Comparison of ENCODE assay signal across 7 mouse cellular contexts in genomic region chr8:123654763-123655162, GRCm38 (mm10). TPM values are rescaled to one million over a fixed set of nuclear protein-coding genes. Genes with fewer than 3 reads are reported as not detected.
DNase-seq lines count a peak whose midpoint lies in the region; ATAC-seq and TF ChIP-seq lines count a peak whose summit lies in the region.

No protein-coding gene starts in this region.

- H3K27me3 ChIP-seq in liver, adult 2 months (ENCODE audit: control insufficient read depth, insufficient read depth, low read length) = no peaks in the 10 kb centered on the region
- H3K27me3 ChIP-seq in forebrain, embryonic 16.5 days (replicated peaks; ENCODE audit: control insufficient read depth, insufficient read depth, low read length) = no peaks in the 10 kb centered on the region
- H3K27me3 ChIP-seq in liver, embryonic 15.5 days = peaks cover 61% of the 10 kb centered on the region
- no peaks in the 10 kb centered on the region for H3K27me3 ChIP-seq in stomach, postnatal 0 days (ENCODE audit: control insufficient read depth, insufficient read depth, low read length)

- WGBS in liver, adult 2 months = 14% methylated on average over 5 of the region's 5 CpGs
- WGBS in forebrain, embryonic 16.5 days = 20% methylated on average over 5 of the region's 5 CpGs
- 21% methylated on average over 5 of the region's 5 CpGs for WGBS in liver, embryonic 15.5 days (ENCODE audit: insufficient replicate concordance)
- 19% methylated on average over 5 of the region's 5 CpGs for WGBS in stomach, postnatal 0 days

- TF ChIP-seq POLR2A in liver, adult 2 months (IDR thresholded peaks at IDR 0.05; ENCODE audit: extremely low read depth, insufficient read depth, low read length) = no peak

- H3K9me3 ChIP-seq in forebrain, embryonic 16.5 days (ENCODE audit: control insufficient read depth, low read length) = no peaks in the 10 kb centered on the region
- H3K9me3 ChIP-seq in liver, embryonic 15.5 days (replicated peaks) = no peaks in the 10 kb centered on the region
- no peaks in the 10 kb centered on the region for H3K9me3 ChIP-seq in stomach, postnatal 0 days (ENCODE audit: control insufficient read depth, low read length)

- H3K4me2 ChIP-seq in forebrain, embryonic 16.5 days (ENCODE audit: low read length) = peak overlapping the region; percentile 61
- peak overlapping the region; percentile 59 for H3K4me2 ChIP-seq in liver, embryonic 15.5 days
- H3K4me2 ChIP-seq in stomach, postnatal 0 days (replicated peaks; ENCODE audit: low read depth) = peak overlapping the region; percentile 71

- H3K36me3 ChIP-seq in liver, adult 2 months (ENCODE audit: control insufficient read depth, insufficient read depth, low read length) = peaks cover 4% of the 10 kb centered on the region; the same call in 1 of the 2 replicates
- 0 out of 2 replicates have a peak, but pooled peaks cover 5% of the 10 kb centered on the region for H3K36me3 ChIP-seq in forebrain, embryonic 16.5 days (ENCODE audit: control insufficient read depth, insufficient read depth)
- no peaks in the 10 kb centered on the region for H3K36me3 ChIP-seq in liver, embryonic 15.5 days (replicated peaks)
- H3K36me3 ChIP-seq in stomach, postnatal 0 days (ENCODE audit: control insufficient read depth, insufficient read depth, low read length) = no peaks in the 10 kb centered on the region

- peak overlapping the region; percentile 25 for H3K4me3 ChIP-seq in liver, adult 2 months (ENCODE audit: insufficient read depth, low read depth, low read length)
- H3K4me3 ChIP-seq in forebrain, embryonic 16.5 days (replicated peaks; ENCODE audit: low read length) = peak overlapping the region; percentile 86
- H3K4me3 ChIP-seq in liver, embryonic 15.5 days (replicated peaks) = peak overlapping the region; percentile 62
- H3K4me3 ChIP-seq in stomach, postnatal 0 days (ENCODE audit: low read depth, low read length) = peak overlapping the region; percentile 72

- peaks cover 10% of the 10 kb centered on the region; the same call in 1 of the 2 replicates for H3K79me2 ChIP-seq in liver, adult 2 months (ENCODE audit: control insufficient read depth, insufficient read depth, low read length)

- peak overlapping the region; percentile 93 for H3K27ac ChIP-seq in liver, adult 2 months (replicated peaks; ENCODE audit: insufficient read depth, low read depth, low read length)
- H3K27ac ChIP-seq in forebrain, embryonic 16.5 days (ENCODE audit: low read length) = no peak overlapping the region
- peak overlapping the region; percentile 62 for H3K27ac ChIP-seq in liver, embryonic 15.5 days (replicated peaks)
- no peak overlapping the region; the same call in 1 of the 2 replicates for H3K27ac ChIP-seq in stomach, postnatal 0 days (replicated peaks)

- ATAC-seq in forebrain, embryonic 16.5 days = no peak
- ATAC-seq in liver, embryonic 15.5 days (ENCODE audit: insufficient read depth) = no peak
- no peak for ATAC-seq in stomach, postnatal 0 days (ENCODE audit: low FRiP score, low TSS enrichment)

- DNase-seq in liver, adult 2 months (ENCODE audit: extremely low read depth, low read depth, low spot score) = peak; percentile 62
- no peak for DNase-seq in liver
- DNase-seq in stomach, postnatal 0 days (ENCODE audit: low spot score) = no peak
- no peak for DNase-seq in embryo, embryonic 9.5 days (ENCODE audit: extremely low spot score)
- DNase-seq in embryo, embryonic 10.5 days (ENCODE audit: low spot score) = no peak

- TF ChIP-seq CTCF in liver, adult 2 months (IDR thresholded peaks at IDR 0.05; ENCODE audit: low read depth, low read length) = no peak
- no peak for TF ChIP-seq CTCF in stomach, postnatal 0 days (IDR thresholded peaks at IDR 0.05; ENCODE audit: low read depth)

- H3K9ac ChIP-seq in liver, adult 2 months (ENCODE audit: low read depth, low read length) = peak overlapping the region; percentile 71
- H3K9ac ChIP-seq in forebrain, embryonic 16.5 days (replicated peaks; ENCODE audit: low read depth, low read length) = peak overlapping the region; percentile 35; the same call in 1 of the 2 replicates
- no peak overlapping the region for H3K9ac ChIP-seq in liver, embryonic 15.5 days
- peak overlapping the region; percentile 54; the same call in 1 of the 2 replicates for H3K9ac ChIP-seq in stomach, postnatal 0 days (ENCODE audit: low read length)

- no peak for TF ChIP-seq EP300 in stomach, postnatal 0 days (optimal IDR thresholded peaks at IDR 0.05)

- H3K4me1 ChIP-seq in liver, adult 2 months (ENCODE audit: control insufficient read depth, insufficient read depth, low read length) = peaks cover 20% of the 10 kb centered on the region
- H3K4me1 ChIP-seq in forebrain, embryonic 16.5 days (replicated peaks; ENCODE audit: control insufficient read depth, insufficient read depth, low read length) = peaks cover 15% of the 10 kb centered on the region
- H3K4me1 ChIP-seq in liver, embryonic 15.5 days (replicated peaks) = peaks cover 11% of the 10 kb centered on the region; the same call in 1 of the 2 replicates
- H3K4me1 ChIP-seq in stomach, postnatal 0 days (replicated peaks; ENCODE audit: control insufficient read depth, insufficient read depth) = no peaks in the 10 kb centered on the region

RNA-seq across cellular contexts. Expression of gene Rhou, which starts 1.0 kb away (rescaled TPM):
- total RNA-seq in liver, adult 2 months (2014; rRNA removed) = 25.6 and 41.1 TPM in 2 replicates
- 34.1 and 38.6 TPM in 2 replicates for polyA plus RNA-seq in liver, adult 2 months (2012; rRNA removed)
- 8.8 and 9.5 TPM in 2 replicates for polyA plus RNA-seq in forebrain, embryonic 16.5 days (2015; fragmentation: Nextera tagmentation; extraction: Ambion mirVana)
- 1.7 TPM in 2 replicates for polyA plus RNA-seq in liver, embryonic 15.5 days (2015; fragmentation: Nextera tagmentation; extraction: Ambion mirVana)
- polyA plus RNA-seq in stomach, postnatal 0 days (2015; fragmentation: Nextera tagmentation; extraction: Ambion mirVana) = 7.3 and 10.9 TPM in 2 replicates

Comparison
In these comparisons a context has a peak if more than half of its experiments do, and no peak if none do; other contexts are left out.
1. H3K27ac ChIP-seq: peak in liver, adult 2 months (single experiment) and liver, embryonic 15.5 days (single experiment); none in forebrain, embryonic 16.5 days (single experiment) and stomach, postnatal 0 days (single experiment).
2. H3K4me3 ChIP-seq: peak in every context shown above with its lines; median percentile 86 in forebrain, embryonic 16.5 days; 72 in stomach, postnatal 0 days; 62 in liver, embryonic 15.5 days; 25 in liver, adult 2 months.
3. Peak in every context shown above with its lines, with median percentiles within 50 percentile points of each other: H3K4me2 ChIP-seq.